Mouse (Mus musculus) kidney, postnatal 4 days (tissue): Measurements from ENCODE around the gene Tmeff2.

ENCODE experiments used
- DNase-seq, 2 experiments: peaks; one replicate each; pipeline ENCODE4 v3.0.0; 2021; ENCODE audit warnings: mixed read lengths in 2 of 2

The Tmeff2 gene

DNA sequence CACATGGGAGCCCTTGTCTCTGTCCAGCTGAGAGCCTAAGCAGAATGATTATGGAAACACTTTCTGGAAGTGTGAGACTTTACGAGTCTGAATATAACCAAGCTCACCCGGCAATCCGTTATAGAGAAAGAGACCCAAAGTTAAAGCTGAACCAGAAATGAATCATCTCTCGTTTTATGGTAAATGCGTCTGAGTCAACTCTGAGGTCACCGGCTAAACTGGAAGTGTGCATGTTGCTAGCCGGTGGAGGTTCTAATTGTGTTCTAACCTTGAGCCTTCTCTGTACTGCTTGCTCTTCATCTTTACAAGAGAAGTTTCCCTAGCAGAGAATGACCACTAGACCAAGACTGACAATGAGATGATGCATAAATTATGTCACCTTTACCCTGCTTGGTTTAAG lies 316.8 kb downstream of the Tmeff2 start:
- DNase-seq: no peak

GRCm38 (mm10) chr1:51225156-51225555 lies 324.7 kb downstream of the Tmeff2 start:
- no peak for DNase-seq
